Mouse (Mus musculus) heart, postnatal 0 days (tissue): ENCODE measurements around the gene Chat.

Experiments used
- CTCF ChIP-seq: IDR thresholded peaks from 2 replicates; pipeline ENCODE4 v1.5.1; 2016; ENCODE audit warnings: antibody characterized with exemption, control low read depth, low read depth
- EP300 ChIP-seq: IDR thresholded peaks from 2 replicates; pipeline ENCODE4 v1.6.1; 2016; ENCODE audit warnings: antibody characterized with exemption, low read depth

- TF ChIP-seq CTCF, result no peak
- no peak for TF ChIP-seq EP300
Measured at GRCm38 (mm10) chr14:32381066-32381465, 84.7 kb downstream of the Chat start.
